In genomic region chr5:99413391-99413790, GRCm38 (mm10) we compare ENCODE assay signal across 15 mouse cellular contexts.
A peak's percentile ranks its signal among the peaks of the same experiment; 100 is the strongest.
DNase-seq lines count a peak whose midpoint lies in the region.
"Had no signal": no experiment of that assay in that cellular context is flagged by ENCODE, and none has a peak within 500 bp of the region (broad histone marks: within the 10 kb centered on the region; RNA-seq: fewer than 3 reads in every experiment).

No protein-coding gene starts in this region.

- DNase-seq in layer of hippocampus, adult 9-11 months, result peak; percentile 10
- DNase-seq in layer of hippocampus, adult 11-12 months (ENCODE audit: low spot score), result no peak
- peak; percentile 24 to 64 for DNase-seq in frontal cortex, postnatal 36 days (ENCODE audit: low spot score in 2 of 2)
- DNase-seq in left cerebral cortex, postnatal 14 days (ENCODE audit: low spot score in 2 of 2), result peak; percentile 40 to 62
- DNase-seq in right cerebral cortex, postnatal 25 days, result peak; percentile 30
- no peak for DNase-seq in lung, postnatal 10 days
- no peak for DNase-seq in gastrocnemius, adult 18-20 months (ENCODE audit: low spot score)
- DNase-seq: adrenal gland, postnatal 10 days; cerebellum, adult 2 months; cerebellum, postnatal 25 days; heart, adult 18-20 months; heart, postnatal 10 days; kidney, adult 11 months; kidney, postnatal 4 days; liver had no signal

- intact Hi-C loops in left cerebral cortex, postnatal 14 days (cut with DNase I), result no loop called here

Comparison
In these comparisons a context has a peak if more than half of its experiments do, and no peak if none do; other contexts are left out.
1. DNase-seq: peak in layer of hippocampus, adult 9-11 months (single experiment), frontal cortex, postnatal 36 days (2 of 2), left cerebral cortex, postnatal 14 days (2 of 2) and right cerebral cortex, postnatal 25 days (single experiment); none in layer of hippocampus, adult 11-12 months (single experiment), lung, postnatal 10 days (single experiment) and gastrocnemius, adult 18-20 months (single experiment).